Mouse (Mus musculus) stomach, embryonic 16.5 days (tissue): ENCODE measurements around the gene Pax5. TPM values are rescaled to one million over a fixed set of nuclear protein-coding genes. Genes with fewer than 3 reads are reported as not detected.
A peak's percentile ranks its signal among the peaks of the same experiment; 100 is the strongest.

ENCODE experiments used
- ATAC-seq: fragments of 200-750 bp; cut with Nextera tagmentation; 2 replicates; pipeline ENCODE4 v1.8.0; 2017; ENCODE audit warnings: moderate number of reproducible peaks, moderate TSS enrichment; ENCODE audit not compliant: insufficient read depth, low FRiP score
- H3K27ac ChIP-seq: fragments of 300-500 bp; sonication (generic); 2 replicates; pipeline ENCODE4 v1.5.1; 2014; ENCODE audit warnings: low read length
- H3K27me3 ChIP-seq: fragments of 300-500 bp; sonication (generic); 2 replicates; pipeline ENCODE4 v1.6.1; 2014; ENCODE audit warnings: low read length, control low read depth, mixed read lengths; ENCODE audit not compliant: control insufficient read depth, insufficient read depth
- H3K36me3 ChIP-seq: fragments of 300-500 bp; sonication (generic); 2 replicates; pipeline ENCODE4 v1.6.1; 2014; ENCODE audit warnings: low read length; ENCODE audit not compliant: control insufficient read depth, insufficient read depth
- H3K4me1 ChIP-seq: fragments of 300-500 bp; sonication (generic); 2 replicates; pipeline ENCODE4 v1.6.1; 2014; ENCODE audit warnings: low read length, control low read depth, mixed read lengths; ENCODE audit not compliant: control insufficient read depth, insufficient read depth
- H3K4me2 ChIP-seq: fragments of 300-500 bp; sonication (generic); 2 replicates; pipeline ENCODE4 v1.6.1; 2014; ENCODE audit warnings: low read depth, low read length, mixed read lengths
- H3K4me3 ChIP-seq: fragments of 300-500 bp; sonication (generic); replicated peaks from 2 replicates; pipeline ENCODE4 v1.5.1; 2014; ENCODE audit warnings: mild to moderate bottlenecking, low read length
- H3K9ac ChIP-seq: fragments of 300-500 bp; sonication (generic); 2 replicates; pipeline ENCODE4 v1.6.1; 2014; ENCODE audit warnings: low read length
- H3K9me3 ChIP-seq: fragments of 300-500 bp; sonication (generic); replicated peaks from 2 replicates; pipeline ENCODE4 v1.6.1; 2016; ENCODE audit warnings: low read length, control low read depth; ENCODE audit not compliant: control insufficient read depth
- WGBS: fragments of 180-500 bp; shearing (Covaris S2); extraction: QIAGEN DNeasy Blood & Tissue Kit; methylation state at CpG from one replicate; pipeline ENCODE4 v1.1.7; 2014; 5-methylcytosine and 5-hydroxymethylcytosine counted together
- polyA plus RNA-seq: library from polyadenylated mRNA; unstranded; fragments of >200 nt; fragmentation: Nextera tagmentation; extraction: Ambion mirVana; gene quantifications from 2 replicates; pipeline ENCODE4 v1.2.1, GENCODE M21; 2015

Pax5 gene
- polyA plus RNA-seq, 1 experiment from 2014 or later: 0.03 TPM

GRCm38 (mm10) chr4:44569138-44569537, 141.1 kb downstream of the Pax5 start:
- Histone ChIP-seq H3K27ac (no peak overlapping the region), H3K4me3 (no peak overlapping the region), H3K36me3 (no peaks in the 10 kb centered on the region), H3K27me3 (no peaks in the 10 kb centered on the region), H3K4me2 (no peak overlapping the region), H3K9ac (no peak overlapping the region), H3K4me1 (no peaks in the 10 kb centered on the region), H3K9me3 (no peaks in the 10 kb centered on the region)
- whole genome bisulfite sequencing: 83% methylated on average over 10 of the region's 10 CpGs
- ATAC-seq: no peak

- no peaks in the 10 kb centered on the region for H3K27me3 ChIP-seq
- no peak overlapping the region for H3K4me3 ChIP-seq
- H3K27ac ChIP-seq: no peak overlapping the region
- no peaks in the 10 kb centered on the region for H3K9me3 ChIP-seq
- no peak for ATAC-seq
- H3K4me1 ChIP-seq: no peaks in the 10 kb centered on the region
- WGBS: 76% methylated on average over 10 of the region's 10 CpGs
- no peak overlapping the region for H3K9ac ChIP-seq
- H3K36me3 ChIP-seq: no peaks in the 10 kb centered on the region
- H3K4me2 ChIP-seq: no peak overlapping the region
Observed at GRCm38 (mm10) chr4:44568666-44569065, 141.6 kb downstream of the Pax5 start.

- Histone ChIP-seq H3K9ac (no peak overlapping the region), H3K9me3 (no peaks in the 10 kb centered on the region), H3K27ac (no peak overlapping the region), H3K4me1 (no peaks in the 10 kb centered on the region), H3K36me3 (no peaks in the 10 kb centered on the region), H3K27me3 (no peaks in the 10 kb centered on the region; the same call in 1 of the 2 replicates), H3K4me3 (no peak overlapping the region), H3K4me2 (no peak overlapping the region)
- no peak for ATAC-seq
- WGBS: 74% methylated on average over 8 of the region's 8 CpGs
Observed at GRCm38 (mm10) chr4:44566401-44566800, 143.9 kb downstream of the Pax5 start.

- no peaks in the 10 kb centered on the region; the same call in 1 of the 2 replicates for H3K27me3 ChIP-seq
- 75% methylated on average over 12 of the region's 12 CpGs for WGBS
- no peak overlapping the region for H3K4me3 ChIP-seq
- H3K27ac ChIP-seq: no peak overlapping the region
- H3K9me3 ChIP-seq: no peaks in the 10 kb centered on the region
- ATAC-seq: no peak
- H3K4me1 ChIP-seq: no peaks in the 10 kb centered on the region
- H3K36me3 ChIP-seq: no peaks in the 10 kb centered on the region
- no peak overlapping the region for H3K4me2 ChIP-seq
- no peak overlapping the region for H3K9ac ChIP-seq
Observed at GRCm38 (mm10) chr4:44565126-44566082, 144.9 kb downstream of the Pax5 start.

- Histone ChIP-seq H3K9me3 (no peaks in the 10 kb centered on the region), H3K36me3 (no peaks in the 10 kb centered on the region), H3K27ac (no peak overlapping the region), H3K9ac (no peak overlapping the region), H3K4me1 (no peaks in the 10 kb centered on the region), H3K4me3 (no peak overlapping the region), H3K4me2 (no peak overlapping the region), H3K27me3 (no peaks in the 10 kb centered on the region; the same call in 1 of the 2 replicates)
- ATAC-seq: no peak
- WGBS: 8% methylated on average over 10 of the region's 10 CpGs
Observed at GRCm38 (mm10) chr4:44564602-44565001, 145.7 kb downstream of the Pax5 start.

GRCm38 (mm10) chr4:44560956-44561355, 149.3 kb downstream of the Pax5 start:
- WGBS: 59% methylated on average over 8 of the region's 8 CpGs
- no peaks in the 10 kb centered on the region for H3K9me3 ChIP-seq
- no peak overlapping the region for H3K4me3 ChIP-seq

GRCm38 (mm10) chr4:44558564-44558955, 151.7 kb downstream of the Pax5 start:
- no peak overlapping the region for H3K27ac ChIP-seq
- peaks cover 7% of the 10 kb centered on the region for H3K27me3 ChIP-seq
- H3K4me1 ChIP-seq: 0 out of 2 replicates have a peak, but pooled peaks cover 6% of the 10 kb centered on the region
- no peak overlapping the region for H3K4me3 ChIP-seq
- peak overlapping the region; percentile 66; the same call in 1 of the 2 replicates for H3K9ac ChIP-seq
- 17% methylated on average over 7 of the region's 7 CpGs for WGBS
- no peaks in the 10 kb centered on the region for H3K9me3 ChIP-seq
- H3K4me2 ChIP-seq: peak overlapping the region; percentile 69
- no peaks in the 10 kb centered on the region for H3K36me3 ChIP-seq
- ATAC-seq: no peak

More at GRCm38 (mm10) chr4:44560956-44561355, 149.3 kb downstream of the Pax5 start:
- H3K4me1 ChIP-seq: 0 out of 2 replicates have a peak, but pooled peaks cover 6% of the 10 kb centered on the region
- H3K4me2 ChIP-seq: no peak overlapping the region
- ATAC-seq: no peak
- H3K36me3 ChIP-seq: no peaks in the 10 kb centered on the region
- H3K27me3 ChIP-seq: peaks cover 7% of the 10 kb centered on the region
- H3K9ac ChIP-seq: no peak overlapping the region
- H3K27ac ChIP-seq: no peak overlapping the region

GRCm38 (mm10) chr4:44557815-44558563, 152.3 kb downstream of the Pax5 start:
- H3K9ac ChIP-seq: peak overlapping the region; percentile 66
- no peak overlapping the region for H3K27ac ChIP-seq
- ATAC-seq: peak; percentile 45; the same call in 1 of the 2 replicates
- H3K4me3 ChIP-seq: peak overlapping the region; percentile 38
- 0 out of 2 replicates have a peak, but pooled peaks cover 6% of the 10 kb centered on the region for H3K4me1 ChIP-seq
- no peaks in the 10 kb centered on the region for H3K36me3 ChIP-seq
- peak overlapping the region; percentile 69 for H3K4me2 ChIP-seq
- H3K27me3 ChIP-seq: peaks cover 7% of the 10 kb centered on the region
- H3K9me3 ChIP-seq: no peaks in the 10 kb centered on the region
- 2% methylated on average over 36 of the region's 36 CpGs for WGBS
